Mouse (Mus musculus): ENCODE data around the gene Ssbp2. TPM values are rescaled to one million over a fixed set of nuclear protein-coding genes. Genes with fewer than 3 reads are reported as not detected.
A peak's percentile ranks its signal among the peaks of the same experiment; 100 is the strongest.

Ssbp2 gene
- polyA plus RNA-seq (2016; fragmentation: Nextera tagmentation; extraction: Ambion mirVana): 94.4 and 110 TPM in 2 replicates

DNA sequence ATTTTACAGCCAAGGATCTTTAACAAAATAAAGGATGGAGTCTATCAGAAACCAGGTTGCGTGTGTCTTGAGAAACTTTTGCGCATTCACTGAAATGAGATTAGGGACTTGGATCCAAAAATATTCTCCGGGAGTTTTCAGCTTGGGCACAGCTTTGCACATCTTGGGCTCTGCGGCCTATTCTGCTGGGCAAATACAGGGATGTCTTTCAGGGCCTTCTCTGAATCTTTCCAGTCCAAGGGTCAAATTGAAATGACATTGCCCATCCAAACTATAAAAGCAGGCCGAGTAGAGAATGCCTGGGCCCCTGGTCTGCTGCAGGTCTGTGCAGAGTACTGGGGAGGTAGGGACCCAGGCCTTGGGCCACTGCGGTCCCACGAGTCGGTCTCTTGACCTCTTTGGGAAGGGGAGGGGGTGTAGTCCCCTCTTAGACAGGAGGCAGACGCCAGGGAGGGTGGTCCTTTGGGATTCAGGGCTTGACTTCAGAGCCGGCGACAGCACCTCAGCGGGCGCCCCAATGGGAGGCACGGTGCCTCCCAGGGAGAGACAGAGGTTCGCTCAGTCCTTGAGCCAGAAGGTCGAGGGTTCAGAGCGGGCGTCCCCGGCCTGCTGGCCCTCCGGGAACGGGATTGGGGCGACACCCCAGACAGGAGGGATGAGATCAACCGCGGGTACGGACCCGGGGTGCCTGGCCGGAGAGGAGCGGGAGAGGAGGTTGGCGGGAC lies at the start of gene Ssbp2:
Gene Ssbp2 (plus strand): TSS at position 388 of the 725 bp plus-strand sequence.
- H3K4me1 ChIP-seq: peaks cover 32% of the 10 kb centered on the region
- DNase-seq (ENCODE audit: low spot score): no peak
- no peaks in the 10 kb centered on the region for H3K36me3 ChIP-seq
- H3K9me3 ChIP-seq: no peaks in the 10 kb centered on the region
- H3K27me3 ChIP-seq (ENCODE audit: insufficient read depth, poor library complexity, severe bottlenecking): no peaks in the 10 kb centered on the region
- peak within 1 kb of the TSS; percentile 96 for H3K4me3 ChIP-seq
- peak within 1 kb of the TSS; percentile 98 for H3K27ac ChIP-seq
- WGBS: 6% methylated on average over 29 of the region's 29 CpGs

DNA sequence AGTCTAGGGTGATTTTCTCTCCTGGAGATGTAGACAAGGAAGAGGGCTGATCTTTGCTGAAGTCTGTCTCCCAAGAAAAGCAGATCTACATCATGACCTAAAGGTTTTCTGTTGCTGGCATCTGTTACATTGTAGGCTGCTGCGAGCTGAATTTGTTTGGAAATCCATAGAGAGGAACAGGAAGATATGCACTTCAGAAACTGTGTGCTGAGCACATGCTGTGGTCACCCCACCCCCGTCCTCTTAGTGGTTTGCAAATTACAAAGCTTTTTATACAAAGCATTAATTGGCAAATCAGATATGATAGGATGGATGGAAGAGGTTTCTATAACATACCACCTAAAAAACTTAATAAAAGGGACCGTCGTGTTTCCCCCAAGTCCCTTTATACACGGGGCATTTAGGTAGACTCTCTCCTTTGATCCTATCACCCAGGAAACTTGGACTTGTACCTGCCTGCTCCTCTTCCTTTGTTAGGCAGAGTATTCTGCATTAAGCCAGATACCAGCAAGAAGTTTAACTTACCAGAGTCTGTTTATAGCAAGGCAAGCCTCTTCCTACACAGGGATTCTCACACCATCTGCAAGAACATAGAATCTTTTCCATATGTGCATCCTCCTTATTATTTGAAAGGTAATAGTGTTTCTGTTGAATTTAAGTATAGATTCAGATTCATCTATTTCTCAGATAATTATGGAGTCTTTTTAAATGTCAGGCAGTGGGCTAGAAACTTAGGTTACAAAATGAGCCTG lies 46.2 kb upstream of the Ssbp2 start:
- DNase-seq (ENCODE audit: low spot score): no peak
- no peaks in the 10 kb centered on the region for H3K4me1 ChIP-seq
- no peaks in the 10 kb centered on the region for H3K36me3 ChIP-seq
- no peaks in the 10 kb centered on the region for H3K9me3 ChIP-seq
- peaks cover 5% of the 10 kb centered on the region; the same call in 1 of the 2 replicates for H3K27me3 ChIP-seq (ENCODE audit: insufficient read depth, poor library complexity, severe bottlenecking)
- H3K4me3 ChIP-seq: no peak overlapping the region
- H3K27ac ChIP-seq: no peak overlapping the region
- 79% methylated on average over 5 of the region's 5 CpGs for WGBS

DNA sequence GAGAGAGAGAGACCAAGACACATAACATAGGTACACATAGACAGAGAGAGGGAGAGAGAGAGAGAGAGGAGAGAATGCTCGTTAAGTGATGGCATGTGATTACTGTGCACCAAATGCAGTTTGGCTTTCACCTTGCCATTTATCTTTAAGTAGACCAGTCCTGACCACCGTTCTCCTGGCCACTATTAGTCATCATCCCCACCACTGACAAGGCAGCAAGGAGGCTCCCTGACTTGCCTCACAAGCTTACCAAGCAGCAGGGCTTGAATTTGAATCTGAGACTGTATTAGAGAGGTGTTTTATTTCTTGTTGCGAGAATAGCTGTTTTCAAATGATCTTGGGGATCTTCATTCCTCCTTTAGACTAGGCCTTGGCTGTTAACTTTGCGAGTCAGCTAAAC lies 44.2 kb upstream of the Ssbp2 start:
- Histone ChIP-seq H3K27ac (no peak overlapping the region), H3K27me3 (ENCODE audit: insufficient read depth, poor library complexity, severe bottlenecking) (peaks cover 5% of the 10 kb centered on the region; the same call in 1 of the 2 replicates), H3K4me3 (no peak overlapping the region), H3K9me3 (no peaks in the 10 kb centered on the region), H3K4me1 (no peaks in the 10 kb centered on the region), H3K36me3 (no peaks in the 10 kb centered on the region)
- WGBS: 60% methylated on average over 4 of the region's 4 CpGs
- peak; percentile 67 for DNase-seq (ENCODE audit: low spot score)

DNA sequence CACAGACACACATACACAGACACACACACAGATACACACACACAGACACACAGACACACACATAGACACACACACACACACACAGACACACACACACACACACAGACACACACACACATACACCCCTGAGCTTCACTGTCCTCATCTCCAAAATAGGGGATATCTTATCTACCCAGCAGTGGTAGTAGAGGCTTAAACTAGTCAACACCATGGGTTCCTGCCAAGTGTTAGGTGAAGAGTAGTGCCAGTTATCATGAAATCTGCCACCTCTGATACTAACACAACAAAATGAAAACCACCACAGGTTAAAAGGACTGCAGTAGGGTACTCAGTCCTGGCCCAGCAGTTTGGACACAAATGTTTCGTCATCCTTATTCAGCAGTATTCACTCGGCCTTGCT lies 43.4 kb upstream of the Ssbp2 start:
- Histone ChIP-seq H3K4me3 (no peak overlapping the region), H3K36me3 (no peaks in the 10 kb centered on the region), H3K27me3 (ENCODE audit: insufficient read depth, poor library complexity, severe bottlenecking) (peaks cover 5% of the 10 kb centered on the region; the same call in 1 of the 2 replicates), H3K27ac (no peak overlapping the region), H3K4me1 (peaks cover 5% of the 10 kb centered on the region; the same call in 1 of the 2 replicates), H3K9me3 (no peaks in the 10 kb centered on the region)
- WGBS: 57% methylated on average over 2 of the region's 2 CpGs
- DNase-seq (ENCODE audit: low spot score): peak; percentile 39

DNA sequence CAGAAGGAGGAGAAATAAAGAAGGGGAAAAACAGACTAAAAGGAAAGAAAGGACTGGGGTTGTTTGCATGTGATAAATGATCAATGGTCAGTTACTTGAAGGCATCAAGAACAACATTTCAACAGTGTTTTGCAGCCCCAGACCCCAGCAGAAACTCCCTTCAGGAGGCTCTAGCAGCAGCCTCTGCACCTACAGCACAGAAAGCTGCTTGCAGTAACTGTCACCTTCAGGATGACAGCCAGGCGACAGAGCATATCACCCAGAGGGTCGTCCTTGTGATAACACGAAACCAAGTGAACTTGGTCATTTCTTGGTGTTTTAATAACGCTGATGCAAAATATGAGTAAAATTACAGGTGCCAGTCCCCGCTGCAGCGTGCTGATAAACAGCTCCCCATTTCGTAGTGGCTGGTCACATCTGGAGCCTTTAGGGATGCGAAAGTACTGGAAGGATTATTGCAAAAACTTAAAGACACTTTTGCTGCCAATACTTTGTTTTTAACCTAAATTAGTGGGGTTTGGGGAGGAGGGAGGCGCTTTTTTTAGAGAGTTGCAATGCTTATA lies 38.6 kb upstream of the Ssbp2 start:
- Histone ChIP-seq H3K27ac (no peak overlapping the region), H3K36me3 (no peaks in the 10 kb centered on the region), H3K9me3 (no peaks in the 10 kb centered on the region), H3K4me3 (no peak overlapping the region), H3K27me3 (ENCODE audit: insufficient read depth, poor library complexity, severe bottlenecking) (no peaks in the 10 kb centered on the region), H3K4me1 (peaks cover 10% of the 10 kb centered on the region; the same call in 1 of the 2 replicates)
- WGBS: 29% methylated on average over 9 of the region's 9 CpGs
- DNase-seq (ENCODE audit: low spot score): no peak

DNA sequence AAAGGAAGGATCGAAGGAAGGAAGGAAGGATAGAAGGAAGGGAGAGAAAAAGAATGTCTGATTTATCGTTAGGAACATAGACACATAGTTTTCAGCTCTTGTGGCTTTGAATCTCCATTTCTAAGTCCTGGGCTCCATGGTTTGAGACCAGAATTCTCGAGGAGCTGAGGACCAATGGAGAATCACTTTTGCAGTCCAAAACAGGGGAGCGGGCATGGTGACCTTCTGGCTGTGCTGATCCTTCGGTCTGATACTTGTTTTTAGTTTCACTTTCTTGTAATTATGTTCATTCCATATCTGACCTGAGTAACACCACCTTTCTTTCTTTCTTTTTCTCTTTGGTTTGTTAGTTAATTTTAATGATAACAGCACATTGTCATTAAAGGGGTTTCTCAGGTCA lies 29.2 kb upstream of the Ssbp2 start:
- H3K36me3 ChIP-seq: no peaks in the 10 kb centered on the region
- H3K9me3 ChIP-seq: no peaks in the 10 kb centered on the region
- H3K4me1 ChIP-seq: 0 out of 2 replicates have a peak, but pooled peaks cover 5% of the 10 kb centered on the region
- H3K27ac ChIP-seq: no peak overlapping the region
- no peak for DNase-seq (ENCODE audit: low spot score)
- no peak overlapping the region for H3K4me3 ChIP-seq
- no peaks in the 10 kb centered on the region for H3K27me3 ChIP-seq (ENCODE audit: insufficient read depth, poor library complexity, severe bottlenecking)
- WGBS: 77% methylated on average over 5 of the region's 5 CpGs

DNA sequence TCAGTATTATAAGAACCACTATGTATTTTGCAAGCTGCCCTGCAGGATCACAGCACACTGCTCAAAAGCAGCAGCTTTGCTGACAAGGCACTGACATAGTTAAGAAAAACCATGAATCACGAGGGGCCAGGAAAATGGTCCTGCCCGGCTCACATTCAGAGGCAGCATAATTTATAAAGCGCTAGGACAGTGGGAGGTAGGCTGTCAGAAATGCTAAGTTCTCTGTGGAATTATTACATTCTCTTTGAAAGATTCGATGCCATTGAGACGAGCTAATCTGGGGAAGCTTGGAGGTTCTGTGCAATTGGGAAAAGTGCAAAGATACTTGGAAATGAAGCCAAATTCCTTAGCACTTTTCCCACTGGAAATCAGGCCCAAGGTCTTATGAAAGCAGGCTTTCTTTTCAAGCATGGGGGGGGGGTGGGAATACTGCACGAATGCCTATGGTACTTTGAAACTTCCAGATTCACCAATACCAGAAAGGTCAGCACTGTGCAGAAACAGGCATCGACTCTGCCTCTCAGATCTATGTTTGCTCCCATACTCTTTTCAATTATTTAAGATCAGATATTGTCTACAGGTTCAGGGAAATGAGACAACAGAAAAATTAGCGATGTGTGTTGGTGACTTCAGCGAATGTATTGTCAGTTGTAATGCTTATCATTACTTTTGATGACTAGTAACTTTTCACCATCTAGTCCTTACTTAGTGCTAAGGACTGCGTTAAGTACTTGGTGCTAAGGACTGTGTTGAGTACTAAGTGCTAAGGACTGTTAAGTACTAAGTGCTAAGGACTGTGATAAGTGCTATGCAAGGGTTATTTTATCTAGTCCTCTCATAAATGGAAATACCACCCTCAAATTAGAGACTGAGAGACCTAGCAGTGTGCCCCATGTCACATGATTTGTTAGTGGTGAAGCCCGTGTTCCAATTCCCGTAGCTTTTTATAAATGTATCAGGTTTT lies 28.4 kb upstream of the Ssbp2 start:
- Histone ChIP-seq H3K4me3 (no peak overlapping the region), H3K36me3 (no peaks in the 10 kb centered on the region), H3K27ac (no peak overlapping the region), H3K4me1 (no peaks in the 10 kb centered on the region), H3K27me3 (ENCODE audit: insufficient read depth, poor library complexity, severe bottlenecking) (no peaks in the 10 kb centered on the region), H3K9me3 (no peaks in the 10 kb centered on the region)
- WGBS: 71% methylated on average over 12 of the region's 12 CpGs
- DNase-seq (ENCODE audit: low spot score): no peak

DNA sequence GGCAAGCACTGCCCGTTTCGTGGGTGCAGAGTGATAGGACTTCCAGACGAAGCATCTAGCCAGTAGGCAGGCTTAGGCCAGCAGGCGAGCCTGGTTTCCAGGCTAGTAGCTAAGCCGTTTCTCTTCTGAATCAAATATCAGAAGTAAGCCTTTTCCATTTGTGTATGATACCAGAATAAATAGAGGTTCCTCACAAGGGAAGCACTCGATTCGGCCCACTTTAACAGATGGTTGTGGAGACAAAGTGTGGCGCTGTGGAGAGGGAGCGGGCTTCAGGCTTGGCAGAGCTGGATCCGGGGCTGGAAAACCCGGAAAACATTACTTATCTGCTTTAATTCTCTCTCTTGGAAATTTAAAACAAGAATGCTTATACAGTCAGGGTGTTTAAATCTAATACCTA lies 27.1 kb upstream of the Ssbp2 start:
- Histone ChIP-seq H3K27ac (no peak overlapping the region), H3K4me1 (no peaks in the 10 kb centered on the region), H3K36me3 (no peaks in the 10 kb centered on the region), H3K9me3 (no peaks in the 10 kb centered on the region), H3K27me3 (ENCODE audit: insufficient read depth, poor library complexity, severe bottlenecking) (no peaks in the 10 kb centered on the region), H3K4me3 (no peak overlapping the region)
- no peak for DNase-seq (ENCODE audit: low spot score)
- WGBS: 82% methylated on average over 11 of the region's 11 CpGs

DNA sequence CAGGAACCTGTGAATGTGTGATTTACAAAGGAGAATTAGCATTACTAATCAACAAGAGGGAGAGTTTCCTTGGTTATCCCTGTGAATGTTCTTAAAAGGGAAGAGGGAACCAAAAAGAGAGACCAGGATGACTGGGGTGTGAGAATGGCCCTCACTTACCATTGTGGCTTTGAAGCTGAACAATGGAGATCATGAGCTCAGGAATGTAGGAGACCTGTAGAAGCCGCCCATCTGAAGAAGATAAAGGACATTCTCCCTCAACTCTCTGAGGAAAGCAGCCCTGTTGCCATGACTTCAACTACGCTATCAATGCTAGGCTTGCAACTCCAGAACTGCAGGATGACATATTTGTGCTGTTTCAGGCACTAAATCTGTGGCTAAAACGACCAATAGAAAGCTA lies 22.2 kb upstream of the Ssbp2 start:
- no peak for DNase-seq (ENCODE audit: low spot score)
- Histone ChIP-seq H3K27me3 (ENCODE audit: insufficient read depth, poor library complexity, severe bottlenecking) (no peaks in the 10 kb centered on the region), H3K36me3 (no peaks in the 10 kb centered on the region), H3K27ac (no peak overlapping the region), H3K9me3 (no peaks in the 10 kb centered on the region), H3K4me1 (no peaks in the 10 kb centered on the region), H3K4me3 (no peak overlapping the region)
- WGBS: 57% methylated on average over 3 of the region's 3 CpGs

DNA sequence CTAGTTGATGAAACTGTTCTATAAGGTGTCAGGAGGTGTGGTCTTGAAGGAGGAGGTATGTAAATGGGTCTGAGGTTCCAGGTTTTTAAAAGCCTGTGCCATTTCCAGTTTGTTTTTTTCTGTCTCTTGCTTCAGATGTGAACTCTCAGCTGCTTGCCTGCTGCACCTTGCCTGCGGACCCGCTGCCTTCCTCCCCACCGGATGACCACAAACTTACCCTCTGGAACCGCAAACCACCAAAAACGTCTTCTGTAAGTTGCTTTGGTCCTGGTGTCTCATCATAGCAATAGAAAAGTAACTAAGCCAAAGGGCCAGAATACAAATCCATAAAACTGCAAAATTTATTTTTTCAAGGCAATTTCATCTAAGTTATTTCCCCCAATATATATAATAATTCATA lies 18.6 kb upstream of the Ssbp2 start:
- H3K36me3 ChIP-seq: no peaks in the 10 kb centered on the region
- H3K9me3 ChIP-seq: no peaks in the 10 kb centered on the region
- no peaks in the 10 kb centered on the region for H3K4me1 ChIP-seq
- H3K4me3 ChIP-seq: no peak overlapping the region
- H3K27ac ChIP-seq: no peak overlapping the region
- 84% methylated on average over 5 of the region's 5 CpGs for WGBS
- no peak for DNase-seq (ENCODE audit: low spot score)
- H3K27me3 ChIP-seq (ENCODE audit: insufficient read depth, poor library complexity, severe bottlenecking): no peaks in the 10 kb centered on the region

DNA sequence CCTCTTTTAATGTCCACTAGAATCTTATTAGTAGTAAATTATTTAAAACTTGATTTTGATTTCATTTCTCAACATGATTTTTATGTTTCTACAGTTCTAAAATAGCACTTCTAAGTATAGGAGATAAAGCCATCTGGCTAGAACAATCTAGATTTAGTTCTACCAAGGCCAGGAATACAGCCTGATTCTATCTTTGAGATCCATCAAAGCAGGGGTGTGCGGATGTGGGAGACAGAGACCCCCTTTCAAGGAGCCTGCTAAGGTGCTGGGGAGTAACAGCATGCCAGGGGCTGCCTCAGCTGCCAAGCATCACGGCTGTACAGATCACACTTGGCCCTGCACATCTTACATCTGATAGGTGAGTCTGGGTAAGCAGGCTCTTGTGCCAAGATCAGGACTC lies 13.4 kb upstream of the Ssbp2 start:
- WGBS: 78% methylated on average over 2 of the region's 2 CpGs

DNA sequence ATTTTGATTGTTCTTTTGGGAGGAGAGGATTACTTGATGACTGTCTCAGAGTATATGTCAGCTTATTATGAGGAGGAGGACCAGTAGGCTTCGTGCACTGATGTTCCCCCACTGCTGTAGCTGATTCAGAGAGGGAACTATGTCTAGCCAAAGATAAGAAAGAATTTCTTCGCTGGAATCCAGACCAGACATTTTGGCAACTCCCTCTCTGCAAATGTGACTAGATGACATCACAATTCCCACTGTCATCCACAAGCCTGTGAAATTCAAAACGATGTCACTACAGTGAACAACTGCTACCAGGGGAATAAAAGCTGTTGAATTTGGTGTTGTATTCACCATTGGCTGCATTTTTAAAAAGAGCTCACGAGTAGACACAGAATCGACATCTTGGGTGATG lies 11.1 kb upstream of the Ssbp2 start:
- Histone ChIP-seq H3K27ac (no peak overlapping the region), H3K4me1 (no peaks in the 10 kb centered on the region), H3K36me3 (no peaks in the 10 kb centered on the region), H3K4me3 (no peak overlapping the region), H3K27me3 (ENCODE audit: insufficient read depth, poor library complexity, severe bottlenecking) (no peaks in the 10 kb centered on the region), H3K9me3 (no peaks in the 10 kb centered on the region)
- WGBS: 49% methylated on average over 5 of the region's 5 CpGs
- DNase-seq (ENCODE audit: low spot score): no peak

More for the DNA sequence above, 13.4 kb upstream of the Ssbp2 start:
- Histone ChIP-seq H3K4me3 (no peak overlapping the region), H3K36me3 (no peaks in the 10 kb centered on the region), H3K9me3 (no peaks in the 10 kb centered on the region), H3K4me1 (no peaks in the 10 kb centered on the region), H3K27ac (no peak overlapping the region), H3K27me3 (ENCODE audit: insufficient read depth, poor library complexity, severe bottlenecking) (no peaks in the 10 kb centered on the region)
- DNase-seq (ENCODE audit: low spot score): no peak

All from heart, embryonic 10.5 days (tissue).